Mouse (Mus musculus): ENCODE measurements around the gene Mybpc2. TPM values are rescaled to one million over a fixed set of nuclear protein-coding genes. Genes with fewer than 3 reads are reported as not detected.
A peak's percentile ranks its signal among the peaks of the same experiment; 100 is the strongest.

The Mybpc2 gene
- polyA plus RNA-seq, 1 experiment from 2014 or later: 0.15 TPM

DNA sequence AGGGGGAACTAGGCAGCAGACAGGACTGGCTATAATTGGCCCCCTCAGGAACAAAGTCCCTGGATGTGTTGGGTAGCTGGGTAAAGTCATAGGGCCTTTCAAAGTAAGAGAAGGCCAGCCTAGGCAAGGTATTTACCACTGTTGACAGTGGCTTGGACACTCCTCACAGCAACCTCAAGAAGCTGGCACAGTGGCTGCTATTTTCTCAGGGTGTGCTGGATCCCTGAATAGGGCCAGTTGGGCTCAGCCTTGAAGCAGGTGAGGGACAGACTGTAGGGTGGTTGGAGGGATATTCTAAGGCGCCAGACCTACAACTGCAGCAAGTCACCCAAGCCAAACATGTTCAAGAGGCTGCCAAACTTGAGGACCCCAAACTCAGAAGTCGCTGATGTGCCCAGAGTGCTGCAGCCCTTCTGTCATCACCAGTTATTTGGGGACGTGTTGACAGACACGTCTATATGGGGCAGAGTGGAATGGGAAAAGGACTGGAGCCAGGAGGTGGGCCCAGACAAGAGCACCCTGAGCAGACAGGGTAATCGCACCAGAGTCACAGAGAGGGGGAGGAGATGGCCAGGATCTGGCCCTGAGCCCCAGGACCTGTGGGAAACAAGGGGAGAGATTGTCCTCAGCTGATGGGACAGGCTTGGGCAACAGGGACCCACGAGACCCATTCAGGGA lies 52.4 kb downstream of the Mybpc2 start:
- no peak overlapping the region for H3K9ac ChIP-seq (replicated peaks)
- WGBS: 41% methylated on average over 6 of the region's 6 CpGs

GRCm38 (mm10) chr7:44470696-44471612 lies 53.5 kb downstream of the Mybpc2 start:
- Histone ChIP-seq H3K9me3 (no peaks in the 10 kb centered on the region), H3K36me3 (no peaks in the 10 kb centered on the region), H3K4me1 (peaks cover 52% of the 10 kb centered on the region), H3K27ac (replicated peaks) (no peak overlapping the region), H3K4me2 (replicated peaks) (no peak overlapping the region), H3K9ac (replicated peaks) (no peak overlapping the region), H3K27me3 (no peaks in the 10 kb centered on the region), H3K4me3 (no peak overlapping the region)
- ATAC-seq (replicated peaks): no peak
- 88% methylated on average over 16 of the region's 16 CpGs for WGBS

More for the DNA sequence above, 52.4 kb downstream of the Mybpc2 start:
- Histone ChIP-seq H3K4me3 (no peak overlapping the region), H3K36me3 (no peaks in the 10 kb centered on the region), H3K27ac (replicated peaks) (0 out of 2 replicates have a peak overlapping the region, but pooled peaks have one; percentile 15), H3K9me3 (no peaks in the 10 kb centered on the region), H3K27me3 (0 out of 2 replicates have a peak, but pooled peaks cover 1% of the 10 kb centered on the region), H3K4me1 (peaks cover 49% of the 10 kb centered on the region), H3K4me2 (replicated peaks) (no peak overlapping the region)
- ATAC-seq (replicated peaks): no peak

- no peak overlapping the region for H3K9ac ChIP-seq (replicated peaks)
- no peaks in the 10 kb centered on the region for H3K27me3 ChIP-seq
- H3K36me3 ChIP-seq: no peaks in the 10 kb centered on the region
- no peak overlapping the region for H3K4me3 ChIP-seq
- WGBS: 91% methylated on average over 16 of the region's 16 CpGs
- ATAC-seq (replicated peaks): no peak
- H3K4me2 ChIP-seq (replicated peaks): peak overlapping the region; percentile 54; the same call in 1 of the 2 replicates
- peaks cover 54% of the 10 kb centered on the region for H3K4me1 ChIP-seq
- H3K27ac ChIP-seq (replicated peaks): peak overlapping the region; percentile 92
- H3K9me3 ChIP-seq: no peaks in the 10 kb centered on the region
Measured at GRCm38 (mm10) chr7:44469677-44470675, 54.5 kb downstream of the Mybpc2 start.

- H3K4me1 ChIP-seq: peaks cover 55% of the 10 kb centered on the region
- H3K36me3 ChIP-seq: peaks cover 2% of the 10 kb centered on the region
- H3K4me3 ChIP-seq: peak overlapping the region; percentile 57
- no peaks in the 10 kb centered on the region for H3K27me3 ChIP-seq
- H3K9me3 ChIP-seq: no peaks in the 10 kb centered on the region
- peak overlapping the region; percentile 92 for H3K27ac ChIP-seq (replicated peaks)
- H3K4me2 ChIP-seq (replicated peaks): peak overlapping the region; percentile 54
- ATAC-seq (replicated peaks): no peak
- peak overlapping the region; percentile 61 for H3K9ac ChIP-seq (replicated peaks)
- 50% methylated on average over 15 of the region's 15 CpGs for WGBS
Measured at GRCm38 (mm10) chr7:44468644-44469285, 55.7 kb downstream of the Mybpc2 start.

GRCm38 (mm10) chr7:44467811-44468411 lies 56.5 kb downstream of the Mybpc2 start, which contains the start of gene Josd2:
Josd2 (plus strand) TSS chr7:44467980.
- H3K9me3 ChIP-seq: no peaks in the 10 kb centered on the region
- H3K4me1 ChIP-seq: peaks cover 60% of the 10 kb centered on the region
- H3K27ac ChIP-seq (replicated peaks): peak within 1 kb of the TSS; percentile 92
- WGBS: under 1% methylated on average over 42 of the region's 42 CpGs
- peak within 1 kb of the TSS; percentile 61 for H3K9ac ChIP-seq (replicated peaks)
- peak within 1 kb of the TSS; percentile 54 for H3K4me2 ChIP-seq (replicated peaks)
- no peaks in the 10 kb centered on the region for H3K27me3 ChIP-seq
- peaks cover 10% of the 10 kb centered on the region for H3K36me3 ChIP-seq
- H3K4me3 ChIP-seq: peak within 1 kb of the TSS; percentile 57
- ATAC-seq (replicated peaks): peak; percentile 96

- H3K27me3 ChIP-seq: no peaks in the 10 kb centered on the region
- no peaks in the 10 kb centered on the region for H3K9me3 ChIP-seq
- no peak overlapping the region for H3K4me2 ChIP-seq (replicated peaks)
- peaks cover 20% of the 10 kb centered on the region for H3K36me3 ChIP-seq
- no peak overlapping the region for H3K9ac ChIP-seq (replicated peaks)
- H3K4me3 ChIP-seq: 0 out of 2 replicates have a peak overlapping the region, but pooled peaks have one; percentile 57
- WGBS: 82% methylated on average over 16 of the region's 16 CpGs
- peak; percentile 0; the same call in 1 of the 2 replicates for ATAC-seq (replicated peaks)
- peak overlapping the region; percentile 92 for H3K27ac ChIP-seq (replicated peaks)
- peaks cover 58% of the 10 kb centered on the region for H3K4me1 ChIP-seq
Measured at GRCm38 (mm10) chr7:44466888-44467311, 57.6 kb downstream of the Mybpc2 start.

- Histone ChIP-seq H3K9me3 (no peaks in the 10 kb centered on the region), H3K4me2 (replicated peaks) (no peak overlapping the region), H3K36me3 (peaks cover 27% of the 10 kb centered on the region), H3K4me3 (no peak overlapping the region), H3K27me3 (no peaks in the 10 kb centered on the region), H3K27ac (replicated peaks) (peak overlapping the region; percentile 92; the same call in 1 of the 2 replicates), H3K4me1 (peaks cover 58% of the 10 kb centered on the region), H3K9ac (replicated peaks) (no peak overlapping the region)
- ATAC-seq (replicated peaks): no peak
- WGBS: 78% methylated on average over 10 of the region's 10 CpGs
Measured at GRCm38 (mm10) chr7:44466006-44466887, 58.2 kb downstream of the Mybpc2 start.

- Histone ChIP-seq H3K9ac (replicated peaks) (no peak within 1 kb of the TSS), H3K27ac (replicated peaks) (peak within 1 kb of the TSS; percentile 72), H3K4me1 (peaks cover 58% of the 10 kb centered on the region), H3K4me2 (replicated peaks) (no peak within 1 kb of the TSS), H3K9me3 (no peaks in the 10 kb centered on the region), H3K4me3 (no peak within 1 kb of the TSS), H3K27me3 (no peaks in the 10 kb centered on the region), H3K36me3 (peaks cover 32% of the 10 kb centered on the region)
- WGBS: 47% methylated on average over 2 of the region's 2 CpGs
- ATAC-seq (replicated peaks): no peak
Measured at GRCm38 (mm10) chr7:44465111-44465510, 59.3 kb downstream of the Mybpc2 start, which contains the start of gene Aspdh. Aspdh (plus strand) TSS chr7:44465391.

DNA sequence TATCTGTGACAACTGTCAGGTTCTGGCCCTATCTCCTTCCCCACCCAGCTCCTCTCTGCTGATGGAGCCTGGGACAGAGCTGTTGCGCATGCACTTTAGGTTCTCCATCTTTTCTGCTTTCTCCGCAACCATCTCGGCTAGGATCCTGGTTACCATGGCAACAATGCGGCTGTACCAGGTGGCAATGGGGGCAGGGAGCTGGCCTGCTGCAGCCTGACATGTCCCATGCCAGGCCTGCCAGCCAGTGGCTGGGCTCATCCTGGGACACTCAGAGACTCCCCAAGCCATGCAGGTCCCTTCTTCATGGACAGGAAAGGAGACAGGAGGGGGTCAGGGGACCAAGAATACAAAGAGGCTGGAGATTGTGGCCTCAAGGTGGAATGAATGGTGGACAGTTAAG lies 59.9 kb downstream of the Mybpc2 start:
- WGBS: 13% methylated on average over 4 of the region's 4 CpGs
- Histone ChIP-seq H3K36me3 (peaks cover 32% of the 10 kb centered on the region), H3K27ac (replicated peaks) (peak overlapping the region; percentile 72), H3K9me3 (no peaks in the 10 kb centered on the region), H3K4me2 (replicated peaks) (no peak overlapping the region), H3K9ac (replicated peaks) (no peak overlapping the region), H3K4me1 (peaks cover 55% of the 10 kb centered on the region), H3K27me3 (no peaks in the 10 kb centered on the region), H3K4me3 (no peak overlapping the region)
- no peak for ATAC-seq (replicated peaks)

All from forebrain, embryonic 15.5 days (tissue).